Mouse (Mus musculus) left cerebral cortex, adult 9 months (tissue): Measurements from ENCODE around the gene Svopl.

ENCODE experiments used
- DNase-seq, 2 experiments: peaks; one replicate each; pipeline ENCODE4 v3.0.0; 2022; ENCODE audit warnings: low spot score in 2 of 2

Gene Svopl

DNA sequence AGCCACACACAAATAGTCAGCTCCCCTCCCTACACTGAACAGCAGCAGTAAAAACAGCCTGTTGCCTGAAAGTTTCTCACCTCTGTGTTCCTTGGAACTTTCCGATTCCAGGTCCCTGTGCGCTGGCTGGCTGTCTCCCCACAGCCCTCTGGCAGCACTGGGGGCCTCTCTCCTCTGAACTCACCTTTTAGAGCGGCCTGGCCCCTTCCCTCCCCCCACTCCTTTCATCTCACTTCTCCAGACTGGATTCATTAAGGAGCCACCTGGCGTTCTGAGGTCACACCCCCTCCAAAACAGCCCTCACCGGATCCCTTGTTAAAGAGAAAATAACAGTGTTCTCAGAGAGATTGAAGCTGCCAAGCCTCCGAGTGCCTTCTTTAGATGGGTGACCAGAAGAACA, at the start of gene Svopl:
Svopl (minus strand) TSS at position 159 of the 400 bp plus-strand sequence.
- DNase-seq, result no peak

DNA sequence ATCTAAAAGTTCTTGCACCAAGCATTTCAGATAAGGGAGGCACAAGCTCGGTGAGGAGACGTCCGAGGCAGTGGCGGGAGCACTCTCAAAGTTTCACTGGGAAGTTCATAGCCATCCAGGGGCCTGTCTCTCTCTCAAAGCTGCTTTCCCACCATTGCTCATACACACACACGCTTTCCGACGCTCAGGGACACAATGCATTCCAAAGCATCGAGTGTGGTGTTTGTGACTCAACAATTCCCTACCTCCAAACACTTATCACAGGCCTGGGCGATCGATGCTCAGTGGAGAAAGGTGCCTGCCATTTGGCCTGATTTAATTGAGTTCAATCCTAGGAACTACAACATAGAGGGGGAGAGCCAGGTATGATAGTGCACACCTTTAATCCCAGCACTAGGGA, 47.9 kb upstream of the Svopl start:
- no peak for DNase-seq

DNA sequence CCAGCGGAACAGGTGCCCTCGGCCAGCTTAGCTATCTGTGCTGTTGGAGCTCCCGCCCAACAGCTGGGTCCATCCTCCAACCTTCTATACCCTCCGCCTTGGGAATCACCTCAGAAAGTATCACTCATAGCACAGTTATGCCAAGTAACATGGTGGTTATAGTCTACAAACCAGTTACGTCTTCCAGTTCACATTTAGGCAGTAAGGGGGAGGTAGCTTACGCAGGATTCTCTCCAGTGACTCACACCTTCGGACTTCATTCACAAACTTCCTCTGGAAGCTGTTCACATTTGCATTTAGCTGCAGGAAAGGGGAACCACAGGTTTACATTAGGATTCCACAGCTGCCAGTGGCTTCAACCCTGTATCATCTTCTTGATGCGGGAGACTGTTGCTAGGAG, 45.7 kb upstream of the Svopl start:
- no peak for DNase-seq

DNA sequence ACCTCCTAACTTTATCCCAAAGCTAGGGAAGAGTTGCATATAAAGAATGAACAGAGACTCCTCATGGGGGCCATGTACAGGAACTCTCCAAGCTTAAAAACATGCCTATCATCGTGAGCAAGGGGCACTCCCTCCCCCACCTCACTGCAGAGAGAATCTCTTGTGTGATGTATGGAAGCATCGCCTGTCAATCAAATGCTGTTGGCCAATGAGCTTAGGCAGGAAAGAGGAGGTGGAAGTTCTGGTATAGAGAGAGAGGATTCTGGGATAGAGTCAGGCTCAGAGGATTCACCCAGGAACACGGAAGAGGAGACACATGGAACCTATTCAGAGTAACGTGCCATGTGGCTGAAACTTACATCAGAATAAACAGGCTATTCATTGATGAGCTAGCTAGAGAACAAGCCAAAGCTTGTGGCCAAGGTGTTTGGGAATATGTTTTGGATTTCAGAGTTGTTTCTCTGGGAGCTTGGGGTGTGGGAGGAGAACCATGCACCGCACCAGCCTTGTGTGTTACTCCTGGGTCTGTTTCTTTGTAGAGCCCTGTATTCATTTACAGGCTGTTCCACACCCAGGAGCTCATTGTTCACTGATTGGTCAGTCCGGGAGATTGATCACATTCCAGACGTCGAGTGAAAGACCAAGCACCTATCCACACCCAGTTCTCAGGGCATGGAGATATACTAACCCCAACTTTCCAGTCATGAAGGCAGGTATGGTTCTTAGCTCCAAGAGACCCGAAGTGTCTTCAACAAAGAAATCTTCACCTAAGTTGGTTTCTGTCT, 40.6 kb upstream of the Svopl start:
- DNase-seq, result no peak

DNA sequence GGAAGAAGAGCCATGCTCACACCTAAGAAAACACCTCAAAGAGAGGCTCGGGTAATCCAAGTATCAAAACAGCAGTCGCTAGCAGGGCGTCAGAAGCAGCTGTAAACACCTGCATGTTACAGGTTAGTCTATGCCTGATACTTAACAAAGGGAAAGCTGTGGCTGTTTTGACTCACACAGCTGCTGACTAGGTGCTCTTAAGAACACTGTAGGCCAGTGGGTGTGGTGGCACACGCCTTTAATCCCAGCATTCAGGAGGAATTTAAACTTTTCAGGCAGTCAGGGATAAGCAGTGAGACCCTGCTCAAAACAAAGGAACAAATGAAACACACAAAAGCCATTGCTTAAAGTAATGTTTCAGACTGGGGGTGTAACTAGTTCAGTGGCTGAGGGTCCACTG, 36.4 kb upstream of the Svopl start:
- DNase-seq, result no peak

DNA sequence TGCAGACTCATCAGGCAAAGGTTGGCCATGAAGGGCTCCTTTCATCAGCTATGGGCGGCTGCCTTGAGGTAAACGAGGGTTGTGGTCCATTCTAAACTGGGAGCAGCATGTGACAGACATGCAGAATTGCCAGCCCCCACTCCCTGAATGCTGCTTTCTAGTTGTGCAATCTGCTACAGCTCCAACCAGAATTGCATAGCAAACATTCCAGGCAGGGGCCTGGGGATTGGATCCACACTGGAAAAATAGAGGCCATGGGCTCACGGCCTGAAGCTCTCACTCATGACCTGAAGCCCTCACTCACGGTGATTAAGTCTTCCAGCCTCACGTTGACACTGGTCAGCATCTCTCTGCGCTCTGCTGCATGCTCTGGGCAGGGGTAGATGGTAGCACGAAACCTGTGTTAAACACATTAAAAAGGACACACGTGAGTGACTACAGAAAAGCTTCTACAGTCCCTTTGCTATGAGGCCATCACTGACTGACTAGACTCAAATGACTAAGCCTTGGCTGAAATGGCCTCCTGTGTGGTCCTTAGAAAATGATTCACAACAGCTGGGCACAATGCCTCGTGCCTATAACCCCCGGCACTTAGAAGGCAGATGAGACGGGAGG, 35.0 kb upstream of the Svopl start:
- DNase-seq, result no peak

DNA sequence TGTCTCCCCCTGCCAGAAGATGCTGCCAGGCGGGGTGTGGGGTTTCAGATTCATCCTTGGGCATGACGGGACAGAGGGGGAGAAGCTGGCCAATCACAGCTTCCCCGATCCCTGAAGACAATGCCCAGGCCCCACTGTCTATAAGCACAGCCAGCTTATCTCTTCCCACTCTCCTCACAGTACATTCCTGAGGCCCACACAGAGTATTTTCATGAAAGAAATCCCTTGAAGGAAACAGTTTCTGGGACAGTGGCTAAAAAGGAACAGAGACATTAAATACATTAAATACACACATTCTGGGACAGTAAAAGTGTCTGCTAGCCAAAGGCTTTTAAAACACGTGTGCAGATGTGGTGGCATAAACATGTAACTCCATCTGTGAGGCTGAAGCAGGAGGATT, 33.6 kb upstream of the Svopl start:
- no peak for DNase-seq

DNA sequence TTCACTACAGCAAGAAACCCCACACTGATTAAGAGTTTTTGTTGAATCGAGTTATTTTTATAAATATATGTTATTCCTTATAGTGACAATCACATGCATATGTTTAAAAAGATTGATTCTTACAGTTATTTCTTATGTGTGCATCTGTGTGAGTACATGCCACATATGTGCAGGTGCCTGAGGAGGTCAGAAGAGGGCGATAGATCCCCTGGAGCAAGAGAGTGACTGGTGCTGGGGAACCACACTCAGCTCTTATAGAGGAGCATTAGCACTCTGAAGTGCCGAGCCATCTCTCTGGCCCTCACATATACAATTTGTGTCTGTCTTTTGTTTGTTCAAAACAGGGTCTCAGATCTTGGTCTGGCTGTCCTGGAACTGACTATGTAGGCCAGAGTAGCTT, 26.8 kb upstream of the Svopl start:
- DNase-seq, result no peak

DNA sequence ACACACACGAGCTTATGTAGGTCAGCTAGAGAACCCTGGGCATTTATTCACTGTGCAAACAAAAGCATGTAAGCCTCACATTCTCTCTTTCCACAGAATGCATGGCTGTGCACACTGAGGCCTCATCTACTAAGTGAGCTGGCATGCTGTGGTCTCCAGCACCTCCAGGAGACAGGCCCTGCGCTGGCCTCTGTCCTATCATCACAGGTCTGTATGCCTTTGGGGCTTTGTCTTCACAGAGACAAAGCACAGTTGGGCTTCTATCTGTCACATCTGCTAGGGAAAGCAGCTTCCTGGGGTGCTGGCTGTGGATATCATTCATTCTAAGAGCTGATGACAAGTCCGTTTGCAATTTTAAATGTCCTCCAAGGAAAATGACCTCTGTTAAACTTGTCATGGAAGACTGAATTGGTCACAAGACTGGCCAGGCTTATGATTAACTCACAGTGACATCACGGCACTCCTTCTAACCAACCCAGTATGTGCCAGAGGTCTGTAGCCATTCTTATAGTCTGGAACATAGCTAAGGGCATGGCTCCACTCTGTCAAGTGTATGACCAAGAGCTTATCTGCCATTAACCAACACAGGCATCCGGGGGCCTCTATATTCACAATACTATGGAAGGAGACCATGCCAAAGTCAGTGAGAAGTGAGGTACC, 25.5 kb upstream of the Svopl start:
- DNase-seq, result no peak

DNA sequence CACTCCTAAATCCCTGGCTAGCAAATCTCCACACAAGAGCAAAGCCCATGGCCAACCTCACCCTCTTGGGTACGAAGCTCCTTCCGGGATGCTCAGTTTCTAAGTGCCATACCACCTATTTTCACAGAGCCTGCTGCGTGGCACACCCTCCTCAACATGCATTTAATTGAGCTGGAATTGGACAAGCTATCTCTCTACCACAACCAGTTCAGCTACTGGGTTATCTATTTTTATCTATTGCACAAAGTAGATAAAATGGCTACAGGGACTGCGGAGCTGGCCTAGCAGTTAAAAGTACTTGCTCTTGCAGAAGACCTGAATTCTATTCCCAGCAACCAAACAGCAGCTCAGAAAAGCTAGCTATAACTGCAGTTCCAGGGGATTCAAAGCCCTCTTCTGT, 24.5 kb upstream of the Svopl start:
- no peak for DNase-seq

DNA sequence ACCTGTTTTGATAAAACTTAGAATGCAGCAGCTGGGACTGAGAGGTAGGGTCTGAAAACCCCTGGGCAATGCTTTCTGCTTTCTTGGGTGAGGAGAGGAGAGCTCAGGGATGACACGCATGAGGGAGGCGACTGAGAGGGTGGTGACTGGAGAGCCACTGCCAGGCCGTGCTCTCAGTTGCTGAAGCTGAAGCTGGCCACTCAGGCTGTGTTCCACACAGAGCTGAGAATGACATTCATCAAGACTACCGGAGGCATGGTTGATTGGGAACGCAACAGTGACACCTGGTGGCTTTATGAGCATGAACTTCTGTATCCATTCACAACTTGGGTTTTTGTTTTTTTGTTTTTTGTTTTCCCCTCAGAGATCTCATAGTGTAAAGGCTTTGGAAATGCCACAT, 19.4 kb upstream of the Svopl start:
- peak; percentile 32 to 71 for DNase-seq

DNA sequence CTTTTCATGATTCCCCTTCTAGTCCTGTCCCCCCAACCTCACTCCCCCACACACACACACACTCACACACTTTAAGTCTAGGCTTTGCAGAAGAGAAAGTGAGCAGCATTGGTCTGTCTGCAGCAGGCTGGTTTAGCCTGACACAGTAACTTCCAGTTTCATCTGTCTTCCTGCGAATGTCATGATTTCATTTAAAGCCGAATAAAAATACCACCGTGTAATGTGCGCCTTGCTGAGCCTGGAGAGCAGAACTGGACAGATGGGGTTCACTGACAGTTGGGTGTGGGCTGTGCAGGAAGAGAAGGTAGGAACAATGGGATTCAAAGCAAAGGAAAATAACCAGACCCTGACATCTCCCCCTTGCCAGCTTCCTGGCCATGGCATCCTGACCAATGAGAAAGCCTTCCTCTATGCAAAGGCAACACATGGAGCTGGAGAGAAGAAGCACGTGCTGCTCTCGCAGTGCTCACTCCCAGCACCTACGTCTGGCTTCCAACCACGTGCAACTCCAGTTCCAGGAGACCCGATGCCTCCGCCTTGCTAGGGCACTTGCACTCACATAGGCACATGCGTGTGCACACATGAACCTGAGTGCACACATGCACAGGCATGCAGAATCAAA, 18.8 kb upstream of the Svopl start:
- DNase-seq, result peak; percentile 23 to 62

DNA sequence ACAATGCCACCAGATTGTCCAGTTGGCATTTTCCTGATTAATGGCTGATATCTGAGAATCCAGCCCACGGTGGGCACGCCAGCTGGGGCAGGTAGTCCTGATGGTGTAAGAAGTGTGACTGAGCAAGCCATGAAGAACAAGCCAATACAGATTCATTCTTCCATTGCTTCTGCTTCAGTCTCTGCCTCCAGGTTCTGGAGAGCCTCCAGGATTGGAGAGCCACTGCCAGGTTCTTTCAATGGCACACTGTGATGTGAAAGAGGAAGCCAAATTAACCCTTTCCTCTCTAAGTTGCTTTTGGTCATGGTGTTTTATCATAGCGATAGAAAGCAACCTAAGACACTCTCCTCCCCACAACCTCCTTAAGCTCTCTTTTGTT, 18.3 kb upstream of the Svopl start:
- DNase-seq, result peak; percentile 22 to 78

DNA sequence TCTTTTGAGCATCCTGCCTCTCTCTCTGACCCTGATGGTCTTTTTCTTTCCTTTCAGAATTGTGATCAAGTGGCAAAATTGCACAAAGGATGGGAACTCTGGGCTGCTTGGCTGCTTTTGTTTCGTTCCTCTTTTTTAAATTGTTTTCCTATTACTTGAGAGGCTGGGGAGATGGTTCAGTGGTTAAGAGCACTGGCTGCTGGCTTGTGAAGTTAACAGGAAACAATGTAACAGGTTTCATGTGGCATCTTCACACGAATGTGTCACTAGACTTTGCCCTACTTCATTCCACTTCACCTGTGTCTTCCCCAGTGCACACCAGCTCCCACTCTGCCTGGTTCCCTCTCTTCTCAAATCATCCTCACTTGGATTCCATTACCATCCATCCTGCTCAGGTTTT, 17.8 kb upstream of the Svopl start:
- no peak for DNase-seq

DNA sequence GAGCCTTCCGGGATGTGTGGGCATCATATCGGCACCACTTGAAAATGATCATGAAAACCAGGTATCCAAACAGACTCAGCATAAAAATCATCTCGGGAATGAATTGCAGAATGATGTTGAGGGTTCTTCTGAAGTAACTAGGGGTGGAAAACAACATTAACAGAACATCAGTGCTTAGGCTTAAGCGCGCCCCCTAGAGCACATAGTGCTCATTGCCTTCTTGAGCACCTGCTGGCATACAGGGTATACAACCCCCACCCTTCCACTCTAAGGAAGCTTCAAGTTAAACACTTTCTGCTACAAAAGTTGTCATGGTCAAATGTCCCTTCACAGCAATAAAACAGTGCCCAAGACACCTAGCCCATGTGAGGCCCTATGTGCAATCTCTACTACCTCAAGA, 12.0 kb upstream of the Svopl start:
- no peak for DNase-seq

DNA sequence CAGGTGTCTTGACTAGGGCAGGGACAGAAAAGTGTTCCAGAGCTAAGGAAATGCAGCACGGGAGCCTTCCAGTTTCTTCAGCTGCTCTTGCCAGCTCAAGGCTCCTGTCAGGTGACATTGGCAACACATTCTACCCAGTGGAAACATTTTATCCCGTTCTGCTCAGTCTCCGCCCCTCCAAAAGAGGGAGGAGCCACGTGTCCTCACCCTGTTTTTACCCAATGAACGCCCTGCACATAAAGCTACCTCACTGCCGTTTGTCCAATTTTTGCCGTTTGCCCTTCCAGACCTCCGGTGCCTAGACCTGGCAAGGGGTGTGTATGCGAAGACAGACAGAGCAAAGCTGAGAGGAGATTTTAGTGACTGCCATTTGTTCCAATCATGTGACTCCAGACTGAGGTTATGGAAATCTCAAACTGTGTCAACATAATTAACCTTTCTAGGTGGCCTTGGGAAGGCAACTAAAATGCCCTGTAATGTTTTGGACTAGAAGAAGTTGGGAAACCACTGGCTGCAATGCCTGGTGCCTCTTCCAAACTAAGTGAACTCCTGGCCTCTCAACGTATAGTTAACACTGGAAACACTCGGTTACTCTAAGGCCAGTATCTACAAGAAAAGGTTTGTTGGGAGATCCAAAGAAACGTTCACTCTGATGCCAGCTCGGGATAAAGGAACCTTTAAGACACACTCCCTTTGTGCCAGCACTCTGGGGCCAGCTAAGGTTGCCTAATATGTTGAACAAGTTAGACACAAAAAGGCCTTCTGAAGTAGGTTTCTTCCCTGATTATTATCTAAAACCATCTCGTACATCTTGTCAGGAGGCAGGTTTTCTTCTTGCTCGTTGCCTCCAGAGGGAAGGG, 8.9 kb upstream of the Svopl start:
- DNase-seq, result no peak

DNA sequence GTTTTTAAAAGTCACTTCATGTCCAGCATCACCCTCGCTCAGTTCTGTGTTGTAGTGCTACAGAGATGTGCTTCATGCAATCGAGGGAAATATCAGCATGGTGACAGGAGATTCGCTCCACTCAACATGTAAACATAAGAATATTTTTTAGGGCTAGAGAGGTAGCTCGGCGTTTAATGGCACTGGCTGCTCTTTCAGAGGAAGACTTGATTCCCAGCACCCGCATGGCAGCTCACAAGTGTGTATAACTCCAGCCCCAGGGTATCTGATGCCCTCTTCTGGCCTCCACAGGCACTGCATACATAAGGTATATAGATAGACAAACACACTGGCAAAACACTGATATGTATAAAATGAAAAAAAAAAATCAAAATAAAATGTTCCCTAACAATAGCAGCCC, 2.8 kb upstream of the Svopl start:
- DNase-seq, result no peak

DNA sequence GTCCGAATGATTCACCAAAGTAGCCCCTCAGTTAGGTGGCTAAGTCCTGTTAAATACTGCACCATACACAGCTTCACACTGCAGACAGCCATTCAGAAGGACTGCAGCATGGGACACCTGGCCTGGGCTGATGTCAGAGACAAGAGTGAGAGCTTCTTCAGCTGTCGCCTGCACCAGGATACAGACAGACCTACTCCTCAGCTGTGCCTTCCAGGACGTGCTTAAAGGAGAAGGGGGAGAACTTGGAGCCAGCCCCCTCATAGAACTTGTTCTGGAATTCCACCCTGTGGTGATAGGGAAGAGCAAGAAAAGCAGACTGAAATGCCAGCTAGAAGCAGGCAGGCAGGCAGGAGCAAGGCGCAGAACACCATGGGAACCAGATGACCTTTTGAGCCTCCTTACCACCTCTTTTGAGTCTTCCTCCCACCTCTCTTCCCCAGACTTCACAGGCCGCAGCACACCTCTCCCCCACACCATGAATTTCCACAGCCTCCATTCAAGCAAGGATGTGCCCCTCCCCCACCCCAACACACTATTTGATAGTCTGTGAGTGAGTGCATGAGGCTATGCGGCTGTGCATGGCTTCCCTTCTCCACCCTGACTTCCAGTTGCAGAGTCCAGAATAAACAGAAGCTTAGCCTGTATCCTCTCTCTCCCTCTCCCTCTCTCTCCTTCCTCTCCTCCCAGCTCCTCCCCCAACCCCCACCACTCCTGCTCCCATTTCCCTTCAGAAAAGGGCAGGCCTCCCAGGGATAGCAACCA, 2.2 kb upstream of the Svopl start:
- no peak for DNase-seq

DNA sequence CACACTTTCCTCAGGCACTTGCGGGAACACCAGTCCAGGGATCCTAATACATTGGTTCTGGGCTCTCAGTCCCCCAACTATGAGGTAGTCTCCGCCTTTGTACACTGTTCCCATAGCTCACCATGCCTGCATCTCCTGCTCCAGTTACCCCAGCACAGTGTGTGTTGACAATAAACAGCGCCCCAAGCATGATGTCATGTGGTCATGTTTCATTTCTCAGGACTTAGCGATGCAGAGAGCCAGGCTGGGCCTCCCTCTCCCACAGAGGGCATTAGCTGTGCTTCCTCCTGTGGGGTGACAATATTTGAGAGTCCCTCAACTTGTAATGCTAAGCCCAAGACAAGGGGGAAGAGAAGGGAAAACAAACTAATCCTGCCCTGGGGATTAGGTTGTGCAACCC, 1.2 kb upstream of the Svopl start:
- no peak for DNase-seq

DNA sequence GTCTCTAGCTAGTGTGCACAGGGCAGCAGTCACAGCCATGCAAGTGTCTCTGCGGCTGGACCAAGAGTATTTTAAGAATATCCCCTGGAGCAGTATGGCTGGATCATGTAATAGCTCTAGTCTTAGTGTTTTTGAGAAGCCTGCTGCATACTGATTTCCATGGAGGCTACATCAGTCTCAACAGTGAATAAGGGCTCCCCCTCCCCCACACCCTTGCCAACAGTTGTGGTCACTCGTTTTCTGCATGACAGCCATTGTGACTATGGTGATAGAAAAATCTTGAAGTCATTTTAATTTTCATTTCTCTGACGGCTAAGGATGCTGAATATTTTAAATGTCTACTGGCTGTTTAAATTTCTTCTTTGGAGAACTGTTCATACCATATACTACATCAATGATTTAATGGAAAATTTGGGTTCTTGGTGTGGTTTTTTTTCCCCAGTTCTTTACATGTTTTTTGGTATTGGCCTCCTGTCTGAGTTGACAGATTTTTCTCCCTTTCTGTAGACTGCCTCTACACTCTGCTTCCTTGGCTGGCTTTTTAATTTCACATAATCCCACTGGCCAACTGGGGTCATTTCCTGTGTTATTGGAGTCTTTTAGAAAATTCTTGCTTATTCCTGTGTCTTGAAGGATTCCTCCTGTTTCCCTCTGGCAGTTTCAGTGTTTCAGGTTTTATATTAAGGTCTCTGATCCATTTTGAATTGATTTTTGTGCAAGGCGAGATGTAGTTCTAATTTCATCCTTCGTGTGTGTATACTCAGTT, 13.8 kb downstream of the Svopl start:
- no peak for DNase-seq
